Mouse (Mus musculus) urinary bladder, postnatal 4 days (tissue): ENCODE measurements at regions not wholly inside any gene's neighbourhood (a gene's known extent, or its start where the extent isn't known, plus 50 kb on each side); places are given as distances from the start of the nearest gene placed in this dataset.
A peak's percentile ranks its signal among the peaks of the same experiment; 100 is the strongest.

Source experiments
- DNase-seq, 2 experiments: peaks; one replicate each; pipeline ENCODE4 v3.0.0; 2021 to 2022; ENCODE audit warnings: low spot score in 2 of 2

DNA sequence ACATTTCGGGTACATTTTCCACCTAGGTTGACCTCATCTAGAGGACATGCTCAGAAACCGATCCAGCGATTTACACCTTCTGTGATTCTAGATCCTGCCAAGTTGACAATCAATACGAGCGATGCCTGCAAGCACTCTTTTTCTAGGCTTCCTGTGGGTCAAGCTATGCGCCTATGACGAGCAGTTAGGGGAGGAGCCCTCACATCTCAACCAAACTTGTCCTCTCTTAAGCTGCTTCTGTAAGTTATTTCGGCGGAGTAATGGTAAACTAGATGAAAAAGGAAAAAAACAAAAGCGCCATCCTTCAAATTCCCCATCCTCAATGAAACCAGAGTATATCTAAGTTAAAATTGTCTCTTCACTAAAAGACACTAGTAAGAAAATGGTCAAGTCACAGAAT lies 858.5 kb downstream of the Zfp704 start:
- no peak for DNase-seq

DNA sequence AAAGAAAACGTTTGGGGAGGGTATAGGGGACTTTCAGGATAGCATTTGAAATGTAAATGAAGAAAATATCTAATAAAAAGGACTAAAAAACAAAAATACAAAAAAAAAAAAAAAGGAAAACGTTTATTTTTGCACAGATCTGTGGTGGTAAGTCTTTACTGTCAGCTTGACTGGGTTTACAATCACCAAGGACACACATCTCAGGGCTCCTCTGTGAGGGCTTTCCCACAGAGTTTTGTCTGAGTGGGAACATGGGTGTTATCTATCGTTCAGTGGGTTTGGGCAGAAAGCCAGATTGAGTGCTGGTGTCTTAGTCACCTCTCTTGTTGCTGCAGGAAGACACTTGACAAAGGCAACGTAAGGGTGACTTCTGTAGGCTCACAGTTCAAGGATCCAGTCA lies 859.0 kb downstream of the Zfp704 start:
- DNase-seq, result no peak

DNA sequence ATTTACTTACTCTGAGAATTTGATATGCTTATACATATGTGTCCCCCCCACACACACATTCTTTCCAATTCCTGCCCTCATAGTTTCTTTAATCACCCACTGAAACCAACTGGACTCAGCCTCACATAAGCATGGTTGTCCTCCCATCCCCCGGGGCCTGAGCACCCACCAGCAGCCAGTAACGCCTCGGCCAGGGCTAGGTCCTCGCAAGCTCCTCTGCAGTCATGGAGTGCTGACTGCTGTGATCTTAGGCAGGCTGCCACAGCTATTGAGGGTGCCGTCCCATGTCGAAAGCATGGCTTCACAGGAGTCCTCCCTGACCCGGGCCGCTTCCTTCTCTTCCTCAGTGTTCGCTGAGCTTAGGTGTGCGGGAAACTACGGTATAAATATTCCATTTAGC lies 859.7 kb downstream of the Zfp704 start:
- no peak for DNase-seq

DNA sequence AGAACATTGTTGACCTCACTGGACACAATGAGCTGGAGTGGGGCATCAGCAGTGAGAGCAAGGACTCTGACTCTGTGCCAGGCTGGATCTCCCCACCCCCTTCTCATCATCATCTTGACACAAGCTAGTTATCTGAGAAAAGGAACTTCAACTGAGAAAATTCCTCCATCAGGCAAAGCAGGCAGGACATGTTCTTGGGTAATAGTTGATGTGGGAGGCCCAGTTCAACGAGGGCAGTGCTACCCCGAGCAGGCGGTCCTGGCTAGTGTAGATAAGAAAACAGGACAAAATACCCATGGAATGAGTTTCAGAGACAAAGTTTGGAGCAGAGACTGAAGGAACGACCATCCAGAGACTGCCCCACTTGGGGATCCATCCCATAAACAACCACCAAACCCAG lies 862.7 kb downstream of the Zfp704 start:
- DNase-seq, result no peak

DNA sequence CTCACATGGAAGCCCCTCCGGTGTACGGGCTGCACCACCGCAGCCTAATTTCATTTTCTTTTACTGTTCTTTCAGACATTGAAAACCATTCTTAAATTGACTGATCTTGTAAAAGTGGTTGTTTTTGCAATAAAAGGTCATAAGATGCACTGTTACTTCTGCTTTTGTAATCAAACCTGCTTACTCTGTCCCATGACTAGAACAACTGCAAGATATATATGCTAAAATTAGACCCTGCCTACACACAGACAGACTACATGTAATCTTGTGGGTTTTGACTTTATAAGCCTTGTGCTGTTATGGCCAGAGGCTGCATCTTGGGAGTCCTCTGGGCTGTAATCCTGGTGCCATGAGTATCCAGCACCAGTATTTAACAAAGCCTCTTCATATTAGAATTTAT lies 863.2 kb downstream of the Zfp704 start:
- DNase-seq, result no peak

DNA sequence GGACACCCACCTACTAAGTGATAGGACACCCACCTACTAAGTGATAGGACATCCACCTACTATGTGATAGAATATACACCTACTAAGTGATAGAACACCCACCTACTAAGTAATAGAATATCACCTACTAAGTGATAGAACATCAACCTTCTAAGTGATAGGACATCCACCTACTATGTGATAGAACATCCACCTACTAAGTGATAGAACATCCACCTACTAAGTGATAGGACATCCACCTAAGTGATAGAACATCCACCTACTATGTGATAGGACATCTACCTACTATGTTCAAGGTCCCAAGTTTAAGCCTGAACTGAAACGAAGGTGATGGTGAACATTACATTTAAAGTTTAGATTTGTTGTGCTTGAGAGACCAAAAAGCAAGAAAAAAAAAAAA lies 863.8 kb downstream of the Zfp704 start:
- no peak for DNase-seq

DNA sequence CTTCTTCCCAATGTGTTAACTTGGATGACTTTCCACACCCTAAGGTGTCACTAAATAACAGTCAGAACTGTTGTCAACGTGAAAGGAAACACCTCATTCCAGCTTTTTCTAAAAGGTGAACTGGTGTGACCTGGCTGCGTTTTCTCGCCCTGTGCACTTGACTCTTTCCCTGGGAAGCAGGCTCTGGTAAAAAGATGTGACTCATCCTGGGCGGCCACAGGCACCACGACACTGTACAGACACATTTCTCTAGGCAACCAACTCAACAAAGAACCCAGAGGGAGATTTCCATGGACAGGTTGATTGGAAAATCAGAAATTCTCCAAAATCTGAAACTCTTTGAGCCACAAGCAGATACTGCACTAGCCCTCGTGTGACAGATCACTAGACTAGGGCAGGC lies 865.0 kb downstream of the Zfp704 start:
- DNase-seq, result no peak

DNA sequence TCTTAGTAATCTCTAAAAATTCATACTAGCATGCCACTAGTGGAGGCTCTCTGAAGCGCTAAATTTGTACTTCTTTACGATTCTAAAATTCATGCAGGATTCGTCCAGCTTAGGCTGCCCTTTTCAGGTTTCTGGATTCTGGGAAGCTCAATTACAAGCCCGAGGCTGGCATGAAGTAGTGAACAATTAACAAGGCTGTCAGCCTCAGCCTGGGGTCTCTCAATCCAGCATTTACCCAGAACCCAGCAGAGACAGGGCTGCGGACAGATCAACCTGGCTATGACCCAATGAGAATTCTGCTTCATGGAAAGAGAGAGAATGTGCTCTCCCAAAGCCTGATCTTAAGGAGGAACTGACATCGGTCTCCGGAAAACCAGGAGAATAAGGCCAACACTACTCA lies 866.2 kb downstream of the Zfp704 start:
- DNase-seq, result no peak

DNA sequence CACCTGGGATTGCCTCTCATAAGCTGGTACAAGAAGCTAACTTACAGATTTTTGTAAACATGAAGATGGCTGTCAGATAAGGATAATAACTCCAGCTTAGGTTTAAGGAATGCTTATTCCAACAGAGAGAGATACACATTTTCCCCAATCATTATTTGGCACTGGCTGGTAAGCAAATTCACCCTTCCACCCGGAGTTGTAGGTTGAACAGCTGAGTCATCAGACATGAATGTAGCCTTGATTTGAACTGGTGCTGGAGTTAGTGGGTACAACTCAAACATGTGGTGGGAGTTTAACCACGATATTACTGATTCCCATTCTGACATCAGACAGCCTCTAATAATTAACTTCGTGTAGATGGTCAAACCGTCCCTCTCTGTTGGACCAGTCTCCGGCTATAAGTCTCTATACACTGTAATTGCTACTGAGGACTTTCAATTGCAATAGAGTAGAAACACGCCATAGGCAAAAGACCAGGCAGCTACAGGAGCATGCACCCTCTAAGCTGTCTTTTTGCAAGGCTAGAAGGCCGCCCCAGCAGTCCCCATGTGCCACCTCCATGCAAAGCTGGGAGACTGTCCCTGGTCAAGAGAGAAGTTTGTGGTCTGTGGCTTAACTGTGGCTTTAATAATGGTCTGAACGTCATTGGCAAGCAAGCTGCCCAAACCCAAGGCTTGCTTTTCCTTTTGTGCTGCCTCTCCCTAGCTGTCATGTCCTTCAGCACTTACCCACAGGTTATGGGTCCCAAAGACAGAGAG lies 868.4 kb downstream of the Zfp704 start:
- no peak for DNase-seq

DNA sequence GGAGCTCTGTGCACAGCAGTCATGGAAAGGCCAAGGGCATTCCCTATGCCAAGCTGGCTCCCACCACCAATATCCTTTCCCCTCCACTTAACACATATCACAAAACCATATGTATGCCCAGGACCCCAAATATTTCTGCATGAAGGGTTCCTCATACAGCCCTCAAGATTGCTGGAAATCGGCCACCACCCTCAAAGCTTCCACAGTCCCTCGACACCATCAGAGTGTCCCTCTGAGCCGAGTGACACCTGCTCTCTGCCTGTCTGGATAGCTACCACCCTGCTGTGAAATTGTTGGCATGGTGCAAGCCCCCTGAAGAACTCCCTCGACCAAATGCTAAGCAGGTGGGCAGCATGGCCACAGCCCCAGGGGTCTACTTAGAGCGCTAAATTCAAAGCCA lies 869.2 kb downstream of the Zfp704 start:
- DNase-seq, result no peak

DNA sequence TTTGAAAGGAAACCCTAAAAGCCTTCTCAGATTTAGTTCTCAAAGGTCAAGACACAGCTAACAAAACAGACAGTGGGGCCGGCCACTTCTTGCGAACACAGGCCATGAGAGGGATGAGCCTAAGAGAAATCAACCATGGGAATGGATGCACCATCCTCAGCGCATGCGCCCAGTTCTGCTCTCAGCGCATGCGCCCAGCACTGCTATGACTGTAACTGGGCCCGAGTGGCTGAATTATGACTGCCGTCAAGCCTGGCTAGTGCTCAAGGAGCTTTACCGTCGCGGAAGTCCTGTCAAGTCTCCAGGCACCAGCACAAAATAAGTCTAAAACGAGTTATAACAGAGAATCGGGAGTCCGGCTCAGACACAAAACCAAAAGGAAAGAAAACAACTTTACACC lies 870.6 kb downstream of the Zfp704 start:
- DNase-seq, result no peak

DNA sequence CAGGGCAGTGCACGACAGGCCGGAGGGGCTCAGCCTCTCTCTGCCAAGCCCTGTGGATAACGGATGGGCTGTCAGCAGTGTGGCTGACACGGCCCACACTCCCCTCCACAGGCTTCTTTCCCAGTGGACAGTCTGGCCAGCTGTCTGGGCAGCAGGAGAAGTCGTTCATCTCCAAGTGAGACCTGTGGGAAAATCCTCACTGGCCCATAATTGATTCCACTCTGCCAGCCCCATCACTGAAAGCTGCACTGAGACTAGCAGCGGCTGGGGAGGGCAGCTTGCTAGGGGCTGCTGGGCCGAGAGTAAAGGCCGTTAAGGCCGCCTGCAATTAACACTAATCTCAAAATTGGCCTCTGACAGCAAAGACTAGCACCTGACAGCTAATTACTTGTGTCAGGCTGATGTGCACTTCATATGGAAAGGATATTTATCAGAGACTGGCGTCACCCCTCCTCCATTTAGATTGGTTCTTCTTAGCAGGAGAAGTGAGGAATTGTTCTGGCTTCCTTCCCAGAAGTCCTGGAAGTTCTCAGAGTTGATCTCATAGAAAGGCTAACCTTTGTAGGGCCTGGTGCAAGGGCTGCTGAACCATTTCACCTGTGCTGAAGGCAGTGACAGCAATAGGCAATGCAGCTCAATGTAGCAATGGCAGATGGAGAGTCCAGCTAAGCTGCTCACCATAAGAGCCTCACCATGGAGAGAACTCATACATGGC lies 873.5 kb downstream of the Zfp704 start:
- DNase-seq, result no peak

DNA sequence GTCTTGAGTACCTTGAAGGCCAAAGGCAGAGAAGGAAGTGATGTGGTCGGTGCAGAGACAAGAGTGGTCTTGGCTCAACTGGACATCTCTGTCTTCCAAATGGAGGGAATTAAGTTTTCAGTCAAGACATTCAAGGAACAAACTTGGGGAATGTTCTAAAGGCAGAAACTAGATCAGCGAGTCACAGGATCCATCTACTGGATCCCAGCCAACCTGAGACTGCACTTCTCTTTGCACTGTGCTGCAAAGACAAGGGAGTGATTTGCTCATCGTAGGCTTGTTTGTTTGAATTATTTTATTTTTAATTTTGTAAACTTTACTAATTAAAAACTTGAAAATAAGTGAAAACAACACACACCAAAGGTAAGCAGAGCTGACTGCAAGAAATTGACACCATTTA lies 875.8 kb downstream of the Zfp704 start:
- DNase-seq, result no peak

DNA sequence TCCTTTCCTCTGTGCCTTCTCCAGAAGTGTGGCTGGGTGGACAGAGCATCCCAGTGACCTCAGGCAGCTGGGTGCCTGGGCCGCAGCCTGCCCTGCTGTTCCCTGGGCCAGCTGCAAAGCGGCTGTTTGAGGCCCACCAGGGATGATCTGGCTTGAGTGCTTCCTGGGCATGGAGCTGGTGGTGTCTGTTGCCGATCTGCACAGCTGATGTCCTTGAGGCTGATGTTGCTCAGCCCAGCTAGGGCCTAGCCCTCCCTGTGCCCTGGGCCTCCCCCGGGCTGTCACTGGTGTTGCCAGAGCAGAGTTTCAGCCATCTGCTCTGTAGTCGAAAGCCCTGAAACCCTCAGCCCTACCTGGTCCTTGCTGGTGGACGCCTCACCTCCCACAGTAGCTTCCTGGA lies 878.5 kb downstream of the Zfp704 start:
- no peak for DNase-seq

DNA sequence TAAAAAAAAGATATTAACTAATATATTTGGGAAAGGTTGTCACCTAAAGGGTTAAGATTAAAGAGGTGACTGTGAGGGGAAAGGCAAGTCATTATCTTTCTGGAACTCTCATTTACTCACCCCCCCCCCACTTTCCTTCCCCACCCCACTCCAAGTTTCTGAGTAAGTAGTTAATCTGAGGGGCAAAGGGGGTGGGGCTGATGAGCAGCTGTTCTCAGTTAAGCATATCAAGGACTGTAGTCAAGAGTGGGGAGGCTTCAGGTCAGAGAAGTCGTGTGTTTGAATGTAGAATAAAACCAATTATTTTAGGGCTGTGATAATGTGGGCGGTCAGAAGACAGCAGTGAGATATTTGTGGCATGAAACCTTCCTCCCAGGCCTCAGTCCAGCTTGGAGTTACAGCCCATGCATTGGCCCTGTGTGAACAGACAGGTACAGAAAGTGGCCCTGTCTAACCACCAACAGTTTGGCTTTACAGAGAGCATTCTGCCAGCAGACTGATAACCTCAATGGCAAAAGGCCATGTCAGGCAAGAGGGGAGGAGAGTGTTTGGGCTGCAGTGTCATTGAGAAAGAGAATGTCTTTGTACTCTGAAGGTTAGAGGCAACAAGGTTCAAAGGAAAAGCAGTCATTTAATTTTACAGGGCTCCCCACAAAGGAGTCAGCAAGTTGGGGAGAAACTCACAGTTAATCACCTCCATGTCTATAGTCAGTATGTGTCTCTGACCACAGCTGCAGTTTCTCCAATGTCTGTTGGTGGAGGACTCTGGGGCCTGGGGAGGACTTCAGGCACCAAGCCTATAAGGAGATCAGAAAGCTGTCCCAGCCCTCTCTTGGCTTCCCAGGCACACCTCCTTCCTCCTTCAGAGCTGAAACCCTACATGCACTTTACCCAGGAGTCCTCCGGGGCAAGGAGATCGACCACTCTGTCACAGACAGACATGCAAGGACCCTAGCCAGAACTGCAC lies 888.0 kb downstream of the Zfp704 start:
- no peak for DNase-seq

DNA sequence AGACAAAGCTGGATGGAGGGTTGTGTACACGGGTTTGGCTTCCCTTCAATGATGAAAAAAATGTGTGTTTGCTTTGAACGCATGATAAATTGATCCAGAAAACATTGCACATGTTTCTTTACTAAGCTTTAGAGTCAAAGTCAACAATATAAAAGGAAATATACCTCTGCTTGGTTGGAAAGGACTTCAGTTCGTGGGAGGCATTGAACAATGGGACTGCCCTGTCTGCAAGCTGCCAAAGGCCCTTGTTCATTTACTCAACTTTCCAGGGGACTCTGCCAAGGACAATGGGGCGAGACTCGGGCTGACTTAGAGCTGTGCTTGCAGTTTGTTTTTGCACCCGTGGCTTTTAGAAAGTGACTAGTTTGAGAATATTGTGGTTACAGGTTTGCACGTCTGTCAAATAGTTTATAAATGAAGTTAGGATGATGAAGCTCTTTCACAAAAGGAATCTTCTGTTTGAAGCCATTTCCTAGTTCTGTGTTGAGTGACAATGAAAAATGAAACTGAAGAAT lies 889.2 kb downstream of the Zfp704 start:
- no peak for DNase-seq

DNA sequence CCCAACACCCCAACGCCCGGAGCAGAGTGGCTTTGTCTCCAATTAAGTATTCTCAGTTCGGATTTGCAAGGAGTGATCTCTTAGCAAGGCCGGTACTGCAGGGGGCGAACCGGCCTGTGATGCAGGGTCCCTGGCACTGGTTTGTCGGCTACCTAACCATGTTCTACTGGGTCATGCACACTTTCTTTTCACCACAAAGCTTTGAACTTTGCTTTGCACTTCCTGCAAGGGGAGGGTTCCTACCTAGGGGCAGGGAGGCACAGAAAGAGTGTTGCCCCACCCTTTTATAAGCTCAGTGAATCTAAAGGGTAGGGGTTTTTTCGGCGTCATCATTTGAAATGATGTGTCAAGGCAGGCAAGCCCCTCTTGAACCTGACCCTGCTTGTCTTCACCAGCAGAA lies 891.7 kb downstream of the Zfp704 start:
- no peak for DNase-seq

DNA sequence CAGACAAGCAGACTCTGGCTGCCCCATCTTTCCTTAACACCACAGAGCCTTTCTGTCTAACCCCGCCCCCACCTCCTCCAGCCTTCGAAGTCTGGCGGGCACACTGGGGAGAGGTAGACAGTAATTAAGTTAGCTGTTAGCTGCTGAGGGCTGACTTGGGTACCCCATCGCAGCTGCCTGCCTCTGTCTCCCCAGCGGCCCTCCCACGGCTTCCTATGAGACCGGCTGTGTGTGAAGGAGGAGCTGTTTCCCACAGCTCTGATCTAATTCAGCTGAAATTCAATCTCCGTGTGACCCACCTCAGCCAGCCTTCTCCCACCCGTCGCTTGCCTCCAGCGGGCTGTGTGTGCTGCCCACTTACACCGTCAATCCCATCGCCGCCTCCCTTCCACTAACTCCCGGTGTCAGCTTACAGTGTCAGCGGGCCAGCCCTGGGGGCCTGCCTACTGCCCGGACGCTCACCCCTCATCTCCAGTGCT lies 892.5 kb downstream of the Zfp704 start:
- peak in 1 of 2 experiments; percentile 67 for DNase-seq
